Mouse (Mus musculus) forebrain, embryonic 14.5 days (tissue): ENCODE measurements around the gene Tspan9. TPM values are rescaled to one million over a fixed set of nuclear protein-coding genes. Genes with fewer than 3 reads are reported as not detected.

Experiments used
- ATAC-seq: fragments of 200-750 bp; cut with Nextera tagmentation; 2 replicates; pipeline ENCODE4 v1.8.0; 2017; ENCODE audit warnings: mild to moderate bottlenecking, moderate library complexity
- DNase-seq: peaks from one replicate; pipeline ENCODE4 v3.0.0-alpha.2; 2015; ENCODE audit warnings: low spot score
- H3K27ac ChIP-seq: fragments of 300-500 bp; sonication (generic); 2 replicates; pipeline ENCODE4 v1.5.1; 2014; ENCODE audit warnings: low read depth, mild to moderate bottlenecking, control low read depth, low read length, moderate library complexity
- H3K27me3 ChIP-seq: fragments of 300-500 bp; sonication (generic); replicated peaks from 2 replicates; pipeline ENCODE4 v1.6.1; 2014; ENCODE audit warnings: low read length, control low read depth, mixed read lengths; ENCODE audit not compliant: control insufficient read depth, insufficient read depth
- H3K36me3 ChIP-seq: fragments of 300-500 bp; sonication (generic); 2 replicates; pipeline ENCODE4 v1.6.1; 2014; ENCODE audit warnings: low read length, control low read depth; ENCODE audit not compliant: control insufficient read depth, insufficient read depth
- H3K4me1 ChIP-seq: fragments of 300-500 bp; sonication (generic); 2 replicates; pipeline ENCODE4 v1.6.1; 2014; ENCODE audit warnings: antibody characterized with exemption, low read length, control low read depth; ENCODE audit not compliant: control insufficient read depth, insufficient read depth
- H3K4me2 ChIP-seq: fragments of 300-500 bp; sonication (generic); 2 replicates; pipeline ENCODE4 v1.6.1; 2014; ENCODE audit warnings: mild to moderate bottlenecking, control low read depth, low read length
- H3K4me3 ChIP-seq: fragments of 300-500 bp; sonication (generic); 2 replicates; pipeline ENCODE4 v1.5.1; 2014; ENCODE audit warnings: low read depth, low read length, control low read depth
- H3K9ac ChIP-seq: fragments of 300-500 bp; sonication (generic); 2 replicates; pipeline ENCODE4 v1.6.1; 2014; ENCODE audit warnings: mild to moderate bottlenecking, low read length, control low read depth, moderate library complexity
- H3K9me3 ChIP-seq: fragments of 300-500 bp; sonication (generic); replicated peaks from 2 replicates; pipeline ENCODE4 v1.6.1; 2016; ENCODE audit warnings: low read length, control low read depth, mixed read lengths; ENCODE audit not compliant: control insufficient read depth
- WGBS: fragments of 180-500 bp; shearing (Covaris S2); extraction: QIAGEN DNeasy Blood & Tissue Kit; methylation state at CpG from one replicate; pipeline ENCODE4 v1.1.7; 2014; 5-methylcytosine and 5-hydroxymethylcytosine counted together
- polyA plus RNA-seq: library from polyadenylated mRNA; unstranded; fragments of >200 nt; fragmentation: Nextera tagmentation; extraction: Ambion mirVana; gene quantifications from 2 replicates; pipeline ENCODE4 v1.2.1, GENCODE M21; 2014

Tspan9 gene
- polyA plus RNA-seq, 1 experiment from 2014 or later = 23.0 TPM

GRCm38 (mm10) chr6:127953071-127953470 is 190.3 kb downstream of the Tspan9 start:
- H3K4me3 ChIP-seq = no peak overlapping the region
- no peak overlapping the region for H3K9ac ChIP-seq
- no peaks in the 10 kb centered on the region for H3K4me1 ChIP-seq
- H3K27me3 ChIP-seq = no peaks in the 10 kb centered on the region
- H3K36me3 ChIP-seq = no peaks in the 10 kb centered on the region
- no peak overlapping the region for H3K4me2 ChIP-seq
- H3K9me3 ChIP-seq = no peaks in the 10 kb centered on the region
- ATAC-seq = no peak
- no peak for DNase-seq
- H3K27ac ChIP-seq = no peak overlapping the region
- 75% methylated on average over 4 of the region's 4 CpGs for WGBS

- no peaks in the 10 kb centered on the region for H3K27me3 ChIP-seq
- no peak overlapping the region for H3K27ac ChIP-seq
- H3K9me3 ChIP-seq = no peaks in the 10 kb centered on the region
- no peak overlapping the region for H3K9ac ChIP-seq
- H3K4me2 ChIP-seq = no peak overlapping the region
- WGBS = 89% methylated on average over 7 of the region's 7 CpGs
- DNase-seq = no peak
- no peaks in the 10 kb centered on the region for H3K36me3 ChIP-seq
- no peaks in the 10 kb centered on the region for H3K4me1 ChIP-seq
- H3K4me3 ChIP-seq = no peak overlapping the region
- no peak for ATAC-seq
Measured at GRCm38 (mm10) chr6:127949885-127950284, 193.5 kb downstream of the Tspan9 start.

- no peaks in the 10 kb centered on the region for H3K4me1 ChIP-seq
- no peaks in the 10 kb centered on the region for H3K9me3 ChIP-seq
- no peak overlapping the region for H3K4me3 ChIP-seq
- WGBS = 76% methylated on average over 9 of the region's 9 CpGs
- no peak for ATAC-seq
- H3K27me3 ChIP-seq = no peaks in the 10 kb centered on the region
- no peak for DNase-seq
- no peak overlapping the region for H3K27ac ChIP-seq
- 0 out of 2 replicates have a peak, but pooled peaks cover 8% of the 10 kb centered on the region for H3K36me3 ChIP-seq
- H3K4me2 ChIP-seq = no peak overlapping the region
- no peak overlapping the region for H3K9ac ChIP-seq
Measured at GRCm38 (mm10) chr6:127948656-127949055, 194.7 kb downstream of the Tspan9 start.

- H3K36me3 ChIP-seq = 0 out of 2 replicates have a peak, but pooled peaks cover 9% of the 10 kb centered on the region
- H3K9me3 ChIP-seq = no peaks in the 10 kb centered on the region
- DNase-seq (peak; percentile 84), ATAC-seq (peak; percentile 90)
- H3K4me1 ChIP-seq = no peaks in the 10 kb centered on the region
- 62% methylated on average over 9 of the region's 9 CpGs for WGBS
- no peaks in the 10 kb centered on the region for H3K27me3 ChIP-seq
- H3K27ac ChIP-seq = no peak overlapping the region
- no peak overlapping the region for H3K4me2 ChIP-seq
- H3K9ac ChIP-seq = no peak overlapping the region
- H3K4me3 ChIP-seq = no peak overlapping the region
Measured at GRCm38 (mm10) chr6:127945725-127946124, 197.7 kb downstream of the Tspan9 start.

- H3K9ac ChIP-seq = no peak overlapping the region
- H3K4me3 ChIP-seq = no peak overlapping the region
- DNase-seq = no peak
- 0 out of 2 replicates have a peak, but pooled peaks cover 9% of the 10 kb centered on the region for H3K36me3 ChIP-seq
- 91% methylated on average over 8 of the region's 8 CpGs for WGBS
- H3K27me3 ChIP-seq = no peaks in the 10 kb centered on the region
- no peaks in the 10 kb centered on the region for H3K4me1 ChIP-seq
- no peaks in the 10 kb centered on the region for H3K9me3 ChIP-seq
- no peak overlapping the region for H3K4me2 ChIP-seq
- no peak for ATAC-seq
- H3K27ac ChIP-seq = no peak overlapping the region
Measured at GRCm38 (mm10) chr6:127942421-127942820, 201.0 kb downstream of the Tspan9 start.

GRCm38 (mm10) chr6:127935105-127935504 is 208.3 kb downstream of the Tspan9 start:
- Histone ChIP-seq H3K27me3 (no peaks in the 10 kb centered on the region), H3K4me3 (no peak overlapping the region), H3K4me2 (no peak overlapping the region), H3K36me3 (no peaks in the 10 kb centered on the region), H3K9ac (no peak overlapping the region), H3K9me3 (no peaks in the 10 kb centered on the region), H3K4me1 (no peaks in the 10 kb centered on the region), H3K27ac (no peak overlapping the region)
- WGBS = 87% methylated on average over 3 of the region's 3 CpGs
- ATAC-seq (no peak), DNase-seq (no peak)

- no peaks in the 10 kb centered on the region for H3K27me3 ChIP-seq
- no peak overlapping the region for H3K4me2 ChIP-seq
- no peaks in the 10 kb centered on the region for H3K9me3 ChIP-seq
- WGBS = 77% methylated on average over 5 of the region's 5 CpGs
- no peak overlapping the region for H3K27ac ChIP-seq
- no peak overlapping the region for H3K4me3 ChIP-seq
- no peak overlapping the region for H3K9ac ChIP-seq
- DNase-seq (no peak), ATAC-seq (no peak)
- no peaks in the 10 kb centered on the region for H3K36me3 ChIP-seq
- H3K4me1 ChIP-seq = no peaks in the 10 kb centered on the region
Measured at GRCm38 (mm10) chr6:127933841-127934240, 209.6 kb downstream of the Tspan9 start.

- Histone ChIP-seq H3K9me3 (no peaks in the 10 kb centered on the region), H3K36me3 (no peaks in the 10 kb centered on the region), H3K4me1 (no peaks in the 10 kb centered on the region), H3K27ac (no peak overlapping the region), H3K4me2 (no peak overlapping the region), H3K4me3 (no peak overlapping the region), H3K27me3 (no peaks in the 10 kb centered on the region), H3K9ac (no peak overlapping the region)
- 80% methylated on average over 5 of the region's 5 CpGs for WGBS
- DNase-seq = no peak
- ATAC-seq = no peak
Measured at GRCm38 (mm10) chr6:127932697-127933096, 210.7 kb downstream of the Tspan9 start.

GRCm38 (mm10) chr6:127928682-127929081 is 214.7 kb downstream of the Tspan9 start:
- Histone ChIP-seq H3K4me3 (no peak overlapping the region), H3K27me3 (no peaks in the 10 kb centered on the region), H3K36me3 (no peaks in the 10 kb centered on the region), H3K4me2 (no peak overlapping the region), H3K4me1 (0 out of 2 replicates have a peak, but pooled peaks cover 4% of the 10 kb centered on the region), H3K27ac (no peak overlapping the region), H3K9me3 (no peaks in the 10 kb centered on the region), H3K9ac (no peak overlapping the region)
- 97% methylated on average over 5 of the region's 5 CpGs for WGBS
- ATAC-seq (no peak), DNase-seq (no peak)
